ENCODE assay signal across 16 mouse cellular contexts in the genomic region with DNA sequence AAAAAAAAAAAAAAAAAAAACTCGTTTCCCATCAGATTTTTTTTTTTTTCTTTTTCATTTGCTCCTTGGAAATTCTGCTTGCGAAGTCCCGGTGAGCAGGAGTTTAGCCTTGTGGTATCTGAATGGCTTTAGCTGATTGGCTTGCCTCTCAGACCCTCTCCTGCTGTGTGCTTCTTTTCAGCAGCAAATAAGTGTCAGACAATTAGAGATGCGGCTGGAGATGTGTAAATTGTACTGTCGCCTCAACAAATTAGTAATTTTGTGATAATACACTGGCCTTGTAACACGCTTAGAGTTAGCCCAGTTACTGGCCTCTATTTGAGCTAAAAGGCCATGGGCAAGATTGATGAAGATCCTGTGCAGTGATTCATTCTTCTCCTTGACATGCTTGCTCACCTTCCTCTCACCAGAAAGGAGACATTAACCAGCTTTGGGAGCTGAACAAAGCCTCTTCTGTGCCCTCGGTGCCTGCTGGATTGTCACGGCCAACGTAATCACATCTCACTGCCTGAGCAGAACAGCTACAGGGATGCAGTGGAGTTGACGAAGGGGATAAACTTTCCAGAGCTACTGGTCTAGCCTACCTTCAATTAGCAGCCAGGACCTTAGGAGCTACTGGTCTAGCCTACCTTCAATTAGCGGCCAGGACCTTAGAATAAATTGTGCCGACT.
DNase-seq lines count a peak whose midpoint lies in the region; ATAC-seq lines count a peak whose summit lies in the region.
"Had no signal": no experiment of that assay in that cellular context is flagged by ENCODE, and none has a peak within 500 bp of the region (broad histone marks: within the 10 kb centered on the region; RNA-seq: fewer than 3 reads in every experiment).

No protein-coding gene starts in this region.

- no peak overlapping the region for H3K4me3 ChIP-seq in hindbrain, embryonic 11.5 days (ENCODE audit: low read depth, low read length)
- H3K4me3 ChIP-seq in hindbrain, embryonic 16.5 days (ENCODE audit: low read length) = no peak overlapping the region
- H3K4me3 ChIP-seq in forebrain, embryonic 12.5 days (replicated peaks) = no peak overlapping the region
- H3K4me3 ChIP-seq in midbrain, embryonic 13.5 days (replicated peaks) = no peak overlapping the region
- H3K4me3 ChIP-seq: limb, embryonic 13.5 days; stomach, embryonic 15.5 days had no signal

- ATAC-seq in hindbrain, embryonic 11.5 days (ENCODE audit: low FRiP score) = no peak
- ATAC-seq in hindbrain, embryonic 16.5 days = no peak
- ATAC-seq in forebrain, embryonic 12.5 days (ENCODE audit: low FRiP score) = peak; percentile 73; the same call in 1 of the 2 replicates
- peak; percentile 50 for ATAC-seq in midbrain, embryonic 13.5 days
- ATAC-seq in granulocyte monocyte progenitor cell, adult 5-6 weeks (replicated peaks; ENCODE audit: poor library complexity, severe bottlenecking) = no peak

- H3K4me2 ChIP-seq in hindbrain, embryonic 11.5 days (replicated peaks; ENCODE audit: low read depth, low read length) = no peak overlapping the region
- no peak overlapping the region for H3K4me2 ChIP-seq in hindbrain, embryonic 16.5 days (ENCODE audit: low read length)
- peak overlapping the region; percentile 15; the same call in 1 of the 2 replicates for H3K4me2 ChIP-seq in forebrain, embryonic 12.5 days
- H3K4me2 ChIP-seq in midbrain, embryonic 13.5 days (replicated peaks) = no peak overlapping the region
- H3K4me2 ChIP-seq: limb, embryonic 13.5 days; stomach, embryonic 15.5 days had no signal

- no peak overlapping the region for H3K9ac ChIP-seq in hindbrain, embryonic 11.5 days (ENCODE audit: low read depth, low read length)
- H3K9ac ChIP-seq in hindbrain, embryonic 16.5 days (ENCODE audit: low read depth, low read length) = no peak overlapping the region
- H3K9ac ChIP-seq in forebrain, embryonic 12.5 days = no peak overlapping the region
- no peak overlapping the region for H3K9ac ChIP-seq in midbrain, embryonic 13.5 days (replicated peaks)
- H3K9ac ChIP-seq: limb, embryonic 13.5 days; stomach, embryonic 15.5 days had no signal

- H3K36me3 ChIP-seq in hindbrain, embryonic 11.5 days (ENCODE audit: control insufficient read depth, insufficient read depth, low read length) = no peaks in the 10 kb centered on the region
- no peaks in the 10 kb centered on the region for H3K36me3 ChIP-seq in hindbrain, embryonic 16.5 days (ENCODE audit: control insufficient read depth, insufficient read depth, low read length)
- no peaks in the 10 kb centered on the region for H3K36me3 ChIP-seq in forebrain, embryonic 12.5 days (replicated peaks)
- H3K36me3 ChIP-seq in midbrain, embryonic 13.5 days = no peaks in the 10 kb centered on the region
- H3K36me3 ChIP-seq: limb, embryonic 13.5 days; stomach, embryonic 15.5 days had no signal

- H3K9me3 ChIP-seq in hindbrain, embryonic 11.5 days (ENCODE audit: control insufficient read depth, low read length) = no peaks in the 10 kb centered on the region
- H3K9me3 ChIP-seq in hindbrain, embryonic 16.5 days (ENCODE audit: control insufficient read depth, low read length) = no peaks in the 10 kb centered on the region
- H3K9me3 ChIP-seq in forebrain, embryonic 12.5 days = no peaks in the 10 kb centered on the region
- H3K9me3 ChIP-seq in midbrain, embryonic 13.5 days = no peaks in the 10 kb centered on the region
- H3K9me3 ChIP-seq: limb, embryonic 13.5 days; stomach, embryonic 15.5 days had no signal

- WGBS in hindbrain, embryonic 11.5 days = 35% methylated on average over 12 of the region's 12 CpGs
- WGBS in hindbrain, embryonic 16.5 days = 32% methylated on average over 12 of the region's 12 CpGs
- 15% methylated on average over 12 of the region's 12 CpGs for WGBS in forebrain, embryonic 12.5 days
- WGBS in midbrain, embryonic 13.5 days = 23% methylated on average over 12 of the region's 12 CpGs

- no peak overlapping the region for H3K27ac ChIP-seq in hindbrain, embryonic 11.5 days (ENCODE audit: low read depth, low read length)
- no peak overlapping the region for H3K27ac ChIP-seq in hindbrain, embryonic 16.5 days (ENCODE audit: low read depth, low read length)
- 0 out of 2 replicates have a peak overlapping the region, but pooled peaks have one; percentile 47 for H3K27ac ChIP-seq in forebrain, embryonic 12.5 days
- H3K27ac ChIP-seq in midbrain, embryonic 13.5 days = no peak overlapping the region
- H3K27ac ChIP-seq: limb, embryonic 13.5 days; stomach, embryonic 15.5 days had no signal

- no peaks in the 10 kb centered on the region for H3K27me3 ChIP-seq in hindbrain, embryonic 11.5 days (ENCODE audit: control insufficient read depth, insufficient read depth, low read length)
- H3K27me3 ChIP-seq in hindbrain, embryonic 16.5 days (replicated peaks; ENCODE audit: control insufficient read depth, insufficient read depth, low read length) = no peaks in the 10 kb centered on the region
- no peaks in the 10 kb centered on the region for H3K27me3 ChIP-seq in forebrain, embryonic 12.5 days
- no peaks in the 10 kb centered on the region for H3K27me3 ChIP-seq in midbrain, embryonic 13.5 days
- H3K27me3 ChIP-seq: limb, embryonic 13.5 days; stomach, embryonic 15.5 days had no signal

- no peaks in the 10 kb centered on the region for H3K4me1 ChIP-seq in hindbrain, embryonic 11.5 days (replicated peaks; ENCODE audit: control insufficient read depth, insufficient read depth, low read length)
- H3K4me1 ChIP-seq in hindbrain, embryonic 16.5 days (ENCODE audit: control insufficient read depth, insufficient read depth, low read depth, low read length) = no peaks in the 10 kb centered on the region; the same call in 1 of the 2 replicates
- H3K4me1 ChIP-seq in forebrain, embryonic 12.5 days = peaks cover 7% of the 10 kb centered on the region
- peaks cover 5% of the 10 kb centered on the region; the same call in 1 of the 2 replicates for H3K4me1 ChIP-seq in midbrain, embryonic 13.5 days (replicated peaks)
- H3K4me1 ChIP-seq: limb, embryonic 13.5 days; stomach, embryonic 15.5 days had no signal

- peak; percentile 5 for DNase-seq in hindbrain, embryonic 11.5 days (ENCODE audit: low spot score)
- DNase-seq in adrenal gland, adult 2 months = peak; percentile 60
- DNase-seq in spleen, postnatal 14 days (ENCODE audit: low spot score in 2 of 2) = no peak
- no peak for DNase-seq in kidney, adult 18-20 months
- DNase-seq: B cell, adult 2 months; cerebellum, adult 11 months; cerebellum, postnatal 36 days; gastrocnemius, postnatal 36 days; kidney, adult 8-10 months; right cerebral cortex, adult 18-20 months had no signal

Comparison
In these comparisons a context has a peak if more than half of its experiments do, and no peak if none do; other contexts are left out.
1. ATAC-seq: peak in forebrain, embryonic 12.5 days (single experiment) and midbrain, embryonic 13.5 days (single experiment); none in hindbrain, embryonic 11.5 days (single experiment), hindbrain, embryonic 16.5 days (single experiment) and granulocyte monocyte progenitor cell, adult 5-6 weeks (single experiment).
2. DNase-seq: peak in hindbrain, embryonic 11.5 days (single experiment) and adrenal gland, adult 2 months (single experiment); none in spleen, postnatal 14 days (0 of 2) and kidney, adult 18-20 months (single experiment).